Mouse (Mus musculus) right cerebral cortex, postnatal 25 days (tissue): ENCODE measurements around the gene Gm20521.
A peak's percentile ranks its signal among the peaks of the same experiment; 100 is the strongest.
"Not testable (repeated sequence)": the region's sequence is repeated elsewhere in the genome, so short reads cannot be mapped to it uniquely, and the experiment has no call there.

Source experiments
- DNase-seq: peaks from one replicate; pipeline ENCODE4 v3.0.0; 2022

Gene Gm20521

GRCm38 (mm10) chr14:54937361-54938182 lies 54.3 kb downstream of the Gm20521 start:
- DNase-seq: no peak

- DNase-seq: no peak
Observed at GRCm38 (mm10) chr14:54938431-54939219, 55.4 kb downstream of the Gm20521 start.

- peak; percentile 36 for DNase-seq
Observed at GRCm38 (mm10) chr14:54939434-54940175, 56.4 kb downstream of the Gm20521 start.

- DNase-seq: no peak
Observed at GRCm38 (mm10) chr14:54940176-54940530, 56.9 kb downstream of the Gm20521 start.

DNA sequence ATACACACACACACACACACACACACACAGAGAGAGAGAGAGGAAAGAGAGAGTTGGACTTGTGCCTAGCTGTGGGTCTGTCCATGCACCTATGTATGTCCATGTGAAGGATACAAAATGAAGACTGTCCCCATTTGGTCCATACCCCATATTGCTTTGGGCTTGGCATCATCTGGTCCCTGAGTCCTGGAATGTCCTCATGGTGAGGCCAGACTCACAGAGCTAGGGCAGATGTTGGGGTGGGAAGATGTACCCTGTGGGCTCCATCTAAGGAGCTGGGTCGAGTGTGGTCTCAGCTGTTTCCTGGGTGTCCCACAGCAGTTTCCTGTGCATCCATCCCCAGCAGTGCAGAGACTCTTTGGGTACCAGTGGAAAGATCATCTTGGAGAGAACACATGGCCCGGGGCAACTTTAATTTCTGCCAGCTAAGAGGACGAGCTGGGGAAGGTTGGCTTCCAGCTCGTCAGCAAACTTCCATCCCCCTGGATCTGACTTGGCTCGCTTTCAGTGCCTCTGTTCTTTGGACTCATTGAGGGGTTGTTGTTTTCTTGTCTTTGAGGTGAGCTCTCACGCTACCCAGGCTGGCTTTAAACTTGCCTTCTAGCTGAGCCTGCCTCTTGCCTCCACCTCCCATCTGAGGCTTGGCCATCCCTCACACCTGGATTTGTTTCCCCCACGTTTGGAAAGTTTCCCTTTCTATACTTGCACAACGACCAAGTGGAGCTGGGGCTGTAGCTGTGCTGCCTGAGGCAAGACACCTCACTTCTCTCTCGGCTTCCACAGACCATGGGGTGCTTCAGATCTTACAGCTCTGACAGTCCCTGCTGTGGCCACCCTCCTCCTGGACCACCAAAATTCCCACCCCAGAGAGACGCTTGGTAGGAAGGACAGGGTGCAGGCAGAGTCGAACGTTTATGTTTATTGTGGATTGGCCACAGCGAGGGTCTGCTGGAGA lies 58.1 kb downstream of the Gm20521 start:
- DNase-seq: no peak

DNA sequence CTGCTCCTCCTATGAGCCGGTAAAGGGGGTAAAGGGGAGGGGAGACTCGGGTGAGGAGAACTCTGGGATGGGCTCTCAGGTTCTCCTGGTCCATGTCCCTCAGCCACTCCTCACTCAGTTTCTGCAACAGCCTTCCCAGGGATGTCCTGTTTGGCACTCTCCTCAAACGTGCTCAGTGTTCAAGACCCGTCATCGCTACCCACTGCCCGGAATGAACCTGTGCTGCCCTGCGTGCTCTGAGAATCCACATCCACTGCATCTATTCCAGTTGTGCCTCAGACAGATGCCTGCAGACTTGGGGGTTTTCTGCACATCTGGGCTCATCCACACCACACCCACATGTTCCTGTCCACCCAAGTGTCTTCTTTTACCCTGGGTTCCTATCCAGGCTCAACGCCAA lies 59.2 kb downstream of the Gm20521 start:
- DNase-seq: no peak

- no peak for DNase-seq
Observed at GRCm38 (mm10) chr14:54943971-54944370, 60.7 kb downstream of the Gm20521 start.

DNA sequence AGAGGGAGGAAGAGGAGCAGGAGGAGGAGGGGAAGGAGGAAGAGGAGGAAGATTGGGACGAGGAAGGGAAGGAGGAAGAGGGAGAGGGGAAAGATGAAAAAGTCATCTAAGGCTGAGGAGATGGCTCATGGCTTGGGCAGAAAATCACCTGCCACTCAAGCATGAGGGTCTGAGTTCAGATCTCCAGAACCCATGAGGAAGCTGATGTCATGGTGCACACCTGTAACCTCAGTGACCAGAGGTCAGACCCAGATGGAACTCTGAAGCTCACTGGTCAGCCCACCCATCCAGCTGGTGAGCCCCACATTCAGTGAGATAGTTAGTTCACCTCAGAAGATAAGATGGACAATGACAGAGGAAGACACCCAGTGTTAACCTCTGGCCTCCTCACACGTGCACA lies 61.7 kb downstream of the Gm20521 start:
- no peak for DNase-seq

GRCm38 (mm10) chr14:54945975-54946704 lies 62.9 kb downstream of the Gm20521 start:
- DNase-seq: no peak

DNA sequence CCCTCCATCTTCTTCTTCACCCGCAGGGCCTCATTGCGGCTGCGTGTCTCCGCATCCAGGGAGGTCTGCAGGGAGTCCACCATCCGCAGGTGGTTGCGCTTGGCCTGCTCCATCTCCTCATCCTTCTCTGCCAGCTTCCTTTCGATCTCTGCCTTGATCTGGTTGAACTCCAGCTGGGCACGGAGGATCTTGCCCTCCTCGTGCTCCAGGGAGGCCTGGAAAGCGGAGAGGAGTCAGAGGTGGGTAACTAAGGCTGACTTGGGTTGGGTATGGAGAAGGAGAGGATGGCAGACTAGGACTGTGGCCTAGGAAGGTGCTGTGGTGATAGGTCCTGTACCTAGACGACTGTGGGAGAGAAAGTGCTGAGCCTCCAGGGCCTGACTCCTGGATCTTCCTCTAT lies 63.8 kb downstream of the Gm20521 start:
- DNase-seq: not testable (repeated sequence)
